Mouse (Mus musculus) lung, adult 2 months (tissue): Measurements from ENCODE around the gene Dnah17.

ENCODE experiments used
- CTCF ChIP-seq: fragments of 200-500 bp; IDR thresholded peaks from 2 replicates; pipeline ENCODE4 v1.5.1; 2011; ENCODE audit warnings: mild to moderate bottlenecking, low read length, control low read depth; ENCODE audit not compliant: insufficient read depth
- POLR2A ChIP-seq: fragments of 200-500 bp; IDR thresholded peaks from 2 replicates; pipeline ENCODE4 v1.6.1; 2011; ENCODE audit warnings: low read depth, mild to moderate bottlenecking, control low read depth, low read length, borderline replicate concordance; ENCODE audit errors: extremely low read depth

DNA sequence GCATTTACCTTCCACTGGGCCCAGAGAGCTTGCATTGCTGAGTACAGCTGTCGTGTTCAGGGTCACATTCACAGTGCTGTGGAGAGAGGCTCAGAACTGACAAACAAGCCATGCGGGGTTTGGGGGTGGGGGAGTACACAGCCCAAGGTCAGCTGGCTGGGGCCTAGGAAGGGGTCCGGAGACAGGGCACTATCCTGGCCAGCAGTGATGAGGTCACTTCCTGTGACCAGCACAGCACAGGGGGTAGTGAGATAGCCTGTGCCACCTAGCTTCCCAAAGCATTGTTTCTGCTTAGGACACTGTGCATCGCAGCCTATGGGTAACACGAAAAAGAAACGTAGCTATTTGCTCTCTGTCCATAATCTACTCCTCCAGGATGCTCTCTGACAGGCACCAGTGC is 30.8 kb upstream of the Dnah17 start:
- TF ChIP-seq CTCF (no peak), POLR2A (no peak)
